Mouse (Mus musculus) hematopoietic stem cell, adult 5-6 weeks (primary cell): ENCODE data around the gene Car6. TPM values are rescaled to one million over a fixed set of nuclear protein-coding genes. Genes with fewer than 3 reads are reported as not detected.

Source experiments
- ATAC-seq, 2 experiments: fragments of 125-278 bp in 1 of 2; replicated peaks in 1 of 2; 2 replicates each; pipeline ENCODE4 v1.8.0; 2016 to 2017; ENCODE audit warnings: inconsistent platforms in 2 of 2, mild to moderate bottlenecking in 2 of 2, moderate number of reproducible peaks in 2 of 2, low read depth in 1 of 2, moderate TSS enrichment in 1 of 2; ENCODE audit not compliant: low FRiP score in 2 of 2, poor library complexity in 2 of 2, severe bottlenecking in 2 of 2, insufficient read depth in 1 of 2, low TSS enrichment in 1 of 2
- total RNA-seq: library from RNA; stranded (forward); fragments of 172-1452, 232-1000 nt; gene quantifications from 2 replicates; pipeline ENCODE4 v1.2.3, GENCODE M21; 2017

Car6 gene
- total RNA-seq, 1 experiment from 2014 or later: not detected

- ATAC-seq: no peak
These were observed 30.7 kb upstream of the Car6 start for GRCm38 (mm10) chr4:150231871-150232270.

GRCm38 (mm10) chr4:150230460-150231407, 29.6 kb upstream of the Car6 start:
- ATAC-seq: no peak

DNA sequence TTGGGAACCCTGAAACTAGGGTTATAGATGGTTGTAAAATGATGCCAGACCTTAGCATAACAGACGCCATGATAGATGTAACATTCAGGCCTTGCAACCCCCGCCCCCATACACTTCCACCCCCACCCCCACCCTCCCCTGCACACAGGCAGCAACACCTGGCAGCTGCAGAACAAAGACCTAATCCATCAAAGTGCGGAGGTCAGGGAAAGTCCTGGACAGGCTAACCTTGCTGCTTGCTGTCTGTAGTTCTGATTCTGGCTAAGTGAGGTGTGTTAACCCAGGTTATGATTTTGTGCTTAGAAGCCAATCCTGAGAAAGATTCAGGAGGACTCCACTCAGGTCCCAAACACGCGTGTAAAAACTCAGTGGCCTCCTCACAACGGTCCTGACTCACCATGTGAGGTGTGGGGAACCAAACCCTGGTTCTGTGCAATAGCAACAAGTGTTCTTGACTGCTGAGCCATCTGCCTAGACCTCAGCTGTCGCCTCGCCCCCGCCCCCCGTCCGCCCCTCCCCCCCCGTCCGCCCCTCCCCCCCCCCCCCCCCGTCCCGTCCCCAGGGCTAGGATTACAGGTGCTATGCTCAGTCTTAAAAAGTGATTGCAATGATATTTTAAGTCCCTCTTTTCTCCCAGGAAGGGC, 28.7 kb upstream of the Car6 start:
- ATAC-seq: no peak

DNA sequence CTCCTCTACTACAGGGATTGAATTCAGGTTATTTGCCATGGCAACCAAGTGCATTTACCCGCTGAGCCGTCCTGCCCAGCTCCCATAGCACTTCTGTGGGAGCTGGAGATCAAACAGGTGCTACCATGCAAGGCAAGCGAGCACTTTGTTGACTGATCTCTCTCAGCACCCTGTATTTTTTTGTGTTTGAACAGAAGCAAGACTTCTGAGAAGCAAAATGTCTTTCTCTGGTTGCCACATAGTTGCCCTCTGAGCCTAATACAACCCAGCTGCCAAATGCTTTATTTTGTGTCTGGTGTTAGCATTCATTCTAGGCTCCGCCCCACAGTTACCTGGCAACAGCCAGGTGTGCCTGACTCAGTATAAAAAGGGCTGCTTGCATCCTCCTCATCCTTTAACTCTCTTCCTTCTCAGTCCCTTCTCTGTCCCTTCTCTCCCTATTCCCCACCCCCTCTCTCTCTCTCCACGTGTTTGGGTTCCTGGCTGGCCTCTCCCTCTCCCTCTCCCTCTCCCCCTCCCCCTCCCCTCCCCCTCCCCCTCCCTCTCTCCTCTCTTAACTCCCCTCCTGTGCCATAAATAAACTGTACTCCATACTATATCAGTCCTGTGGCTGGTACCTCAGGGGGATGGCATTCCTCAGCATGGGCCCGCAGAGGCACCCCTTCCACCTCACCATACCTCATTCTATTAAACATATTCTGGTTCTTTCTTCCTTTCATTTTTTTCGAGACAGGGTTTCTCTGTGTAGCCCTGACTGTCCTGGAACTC, 27.6 kb upstream of the Car6 start:
- ATAC-seq: no peak

DNA sequence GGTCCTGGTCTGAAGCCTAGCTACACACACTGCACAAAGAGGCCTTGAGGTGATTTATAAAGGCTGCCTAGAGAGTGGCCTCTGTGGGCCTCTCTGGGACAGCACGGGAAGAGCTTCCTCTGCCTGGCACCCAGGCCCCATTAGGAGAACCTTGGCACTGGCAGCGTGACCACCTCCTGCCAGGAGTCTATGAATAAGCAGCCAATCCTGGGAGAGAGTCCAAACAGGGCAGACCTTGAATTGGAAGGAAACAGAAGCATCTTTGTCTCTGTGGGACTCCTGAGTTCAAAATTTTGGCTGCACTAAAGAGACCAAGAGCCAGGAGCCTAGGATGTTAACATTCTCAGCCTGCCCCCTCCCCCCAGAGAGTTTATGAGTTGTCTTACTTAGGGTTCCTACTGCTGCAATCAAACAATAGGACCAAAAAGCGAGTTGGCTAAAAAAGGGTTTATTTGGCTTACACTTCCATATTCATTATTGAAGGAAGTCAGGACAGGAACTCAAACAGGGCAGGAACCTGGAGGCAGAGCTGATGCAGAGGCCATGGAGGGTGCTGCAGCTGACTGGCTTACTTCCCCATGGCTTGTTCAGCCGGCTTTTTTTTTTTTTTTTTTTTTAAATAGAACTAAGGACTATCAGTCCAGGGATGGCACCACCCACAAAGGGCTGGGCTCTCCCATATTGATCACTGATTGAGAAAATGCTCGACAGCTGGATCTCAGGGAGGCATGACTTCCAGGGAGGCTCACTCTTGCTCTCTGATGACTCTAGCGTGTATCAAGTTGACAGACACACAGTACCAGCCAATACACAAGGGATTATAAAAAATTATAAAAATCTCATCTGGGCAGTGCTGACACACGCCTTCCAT, 25.9 kb upstream of the Car6 start:
- no peak for ATAC-seq

GRCm38 (mm10) chr4:150225700-150226099, 24.6 kb upstream of the Car6 start:
- ATAC-seq: no peak

DNA sequence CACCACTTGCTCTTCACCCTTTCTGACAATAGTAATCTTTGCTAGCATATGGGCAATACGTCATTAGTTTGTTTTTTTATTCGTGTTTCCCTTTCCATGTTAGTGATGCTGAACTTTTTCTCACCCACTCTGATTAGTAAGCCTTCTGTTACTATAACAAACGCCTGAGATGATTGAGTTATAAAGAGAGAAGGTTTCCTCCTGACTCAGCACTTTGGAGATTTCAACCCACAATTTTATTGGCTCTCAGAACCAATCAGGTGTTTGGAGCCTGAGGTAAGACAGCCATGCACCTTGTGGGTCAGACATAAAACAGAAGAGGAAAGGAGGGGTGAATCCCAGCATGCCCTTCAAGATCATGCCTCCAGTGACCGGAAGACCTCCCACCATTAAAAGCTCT, 22.7 kb upstream of the Car6 start:
- ATAC-seq: no peak

GRCm38 (mm10) chr4:150221017-150221640, 20.0 kb upstream of the Car6 start:
- no peak for ATAC-seq

GRCm38 (mm10) chr4:150220584-150220983, 19.5 kb upstream of the Car6 start:
- ATAC-seq: no peak

GRCm38 (mm10) chr4:150219501-150220292, 18.6 kb upstream of the Car6 start:
- peak; percentile 51 to 58; a peak in 3 of 4 replicates for ATAC-seq

- no peak for ATAC-seq
These were observed 16.8 kb upstream of the Car6 start for GRCm38 (mm10) chr4:150217935-150218334.

DNA sequence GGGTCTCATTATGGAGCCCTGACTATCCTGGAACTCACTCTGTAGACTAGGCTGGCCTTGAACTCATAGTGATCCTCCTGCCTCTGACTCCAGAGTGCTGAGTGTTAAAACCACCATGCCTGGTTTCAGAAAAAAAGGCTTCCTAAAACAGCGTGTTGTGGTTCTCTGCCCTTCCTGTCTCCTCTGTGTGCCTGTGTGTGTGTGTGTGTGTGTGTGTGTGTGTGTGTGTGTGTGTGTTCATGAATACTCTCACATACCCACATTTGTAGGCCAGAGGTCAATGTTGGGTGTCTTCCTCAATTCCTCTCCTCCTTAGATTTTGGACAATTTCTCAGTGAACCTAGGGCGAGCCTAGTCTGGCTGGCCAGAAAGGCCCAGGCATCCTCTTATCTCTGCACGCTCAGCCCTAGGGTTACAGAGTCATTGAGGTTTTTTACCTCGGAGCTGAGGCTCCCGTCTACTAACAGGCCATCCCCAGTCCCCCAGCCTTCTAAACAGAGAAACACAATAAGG, 16.0 kb upstream of the Car6 start:
- ATAC-seq: no peak

- no peak for ATAC-seq
These were observed 15.3 kb upstream of the Car6 start for GRCm38 (mm10) chr4:150216423-150216822.

DNA sequence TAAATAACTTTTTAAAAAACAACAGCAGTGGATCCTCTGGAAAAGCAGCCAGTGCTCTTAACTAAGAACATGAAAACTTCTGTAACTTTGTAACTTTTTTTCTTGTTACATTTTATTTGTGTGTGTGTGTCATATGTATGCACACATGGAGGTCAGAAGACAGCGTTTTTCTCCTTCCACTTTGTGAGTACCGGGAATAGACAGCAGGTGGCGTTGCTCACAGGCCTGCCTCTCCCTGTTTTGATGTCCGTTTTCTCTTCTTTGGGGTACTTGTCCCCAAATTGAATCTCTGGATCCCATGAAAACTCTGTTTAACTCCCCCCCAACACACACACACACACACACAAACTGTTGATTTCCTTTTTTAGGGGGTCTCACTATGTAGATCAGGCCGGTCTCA, 12.8 kb upstream of the Car6 start:
- no peak for ATAC-seq

DNA sequence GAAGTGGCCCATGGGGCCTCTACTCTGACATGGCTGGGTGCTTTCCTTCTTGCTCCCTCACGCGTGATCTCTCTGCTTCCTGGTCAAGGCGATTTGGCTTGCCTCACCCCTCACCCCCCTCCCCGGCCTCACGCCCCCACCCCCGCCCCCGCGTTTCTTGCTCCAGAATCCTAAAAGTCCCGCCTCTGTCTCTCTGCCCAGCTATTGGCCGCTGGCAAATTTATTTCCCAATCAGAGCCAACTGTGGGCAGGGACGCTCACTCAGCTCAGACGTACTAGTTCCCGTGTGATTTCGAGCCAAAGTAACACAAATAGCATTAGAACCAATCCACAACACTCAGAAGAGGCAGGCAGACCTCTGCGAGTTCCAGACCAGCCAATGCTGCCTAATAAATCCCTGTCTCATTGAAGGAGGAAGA, 11.4 kb upstream of the Car6 start:
- peak; percentile 68 to 81 for ATAC-seq
